Comparison of ENCODE assay signal across 8 mouse cellular contexts in the genomic region with DNA sequence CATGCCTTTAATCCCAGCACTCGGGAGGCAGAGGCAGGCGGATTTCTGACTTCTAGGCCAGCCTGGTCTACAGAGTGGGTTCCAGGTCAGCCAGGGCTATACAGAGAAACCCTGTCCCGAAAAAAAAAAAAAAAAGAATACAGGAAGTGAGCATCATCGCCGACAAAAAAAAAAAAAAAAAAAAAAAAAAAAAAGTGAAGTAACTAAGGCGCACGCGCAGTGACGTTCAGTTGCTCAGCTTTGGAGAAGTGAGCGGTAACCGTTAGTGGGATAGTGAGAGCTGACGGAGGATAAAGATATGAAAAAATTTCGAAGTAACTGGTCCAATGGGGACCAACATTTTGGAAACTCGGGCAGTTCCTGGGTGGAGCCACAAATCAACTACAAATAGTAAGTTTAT. TPM values are rescaled to one million over a fixed set of nuclear protein-coding genes. Genes with fewer than 3 reads are reported as not detected.
DNase-seq lines count a peak whose midpoint lies in the region; ATAC-seq lines count a peak whose summit lies in the region.

A gene (plus strand): TSS at position 229 of the 400 bp plus-strand sequence.

- H3K36me3 ChIP-seq in heart, embryonic 11.5 days (ENCODE audit: control insufficient read depth, insufficient read depth, low read length): no peaks in the 10 kb centered on the region
- no peaks in the 10 kb centered on the region for H3K36me3 ChIP-seq in forebrain, embryonic 11.5 days (ENCODE audit: control insufficient read depth, insufficient read depth, low read length)
- H3K36me3 ChIP-seq in limb, embryonic 10.5 days: no peaks in the 10 kb centered on the region
- H3K36me3 ChIP-seq in neural tube, embryonic 15.5 days: no peaks in the 10 kb centered on the region

- no peaks in the 10 kb centered on the region for H3K27me3 ChIP-seq in heart, embryonic 11.5 days (ENCODE audit: control insufficient read depth, insufficient read depth, low read length)
- H3K27me3 ChIP-seq in forebrain, embryonic 11.5 days (ENCODE audit: control insufficient read depth, insufficient read depth, low read length): no peaks in the 10 kb centered on the region
- H3K27me3 ChIP-seq in limb, embryonic 10.5 days (ENCODE audit: low read depth, poor library complexity, severe bottlenecking): peaks cover 43% of the 10 kb centered on the region
- H3K27me3 ChIP-seq in neural tube, embryonic 15.5 days (replicated peaks): peaks cover 4% of the 10 kb centered on the region; the same call in 1 of the 2 replicates

- H3K4me2 ChIP-seq in heart, embryonic 11.5 days: peak within 1 kb of the TSS; percentile 59
- H3K4me2 ChIP-seq in forebrain, embryonic 11.5 days (ENCODE audit: low read depth, low read length, severe bottlenecking): peak within 1 kb of the TSS; percentile 46; the same call in 1 of the 2 replicates
- H3K4me2 ChIP-seq in neural tube, embryonic 15.5 days: peak within 1 kb of the TSS; percentile 55

- WGBS in heart, embryonic 11.5 days (ENCODE audit: insufficient replicate concordance): 83% methylated on average over 14 of the region's 14 CpGs
- 83% methylated on average over 12 of the region's 14 CpGs for WGBS in forebrain, embryonic 11.5 days
- 86% methylated on average over 14 of the region's 14 CpGs for WGBS in limb, embryonic 10.5 days
- WGBS in neural tube, embryonic 15.5 days: 87% methylated on average over 14 of the region's 14 CpGs

- no peak for ATAC-seq in heart, embryonic 11.5 days (replicated peaks; ENCODE audit: insufficient number of reproducible peaks, low FRiP score, low TSS enrichment)
- no peak for ATAC-seq in forebrain, embryonic 11.5 days (replicated peaks; ENCODE audit: low FRiP score)
- no peak for ATAC-seq in neural tube, embryonic 15.5 days (ENCODE audit: low FRiP score)

- H3K4me3 ChIP-seq in heart, embryonic 11.5 days (ENCODE audit: low read depth, low read length): peak within 1 kb of the TSS; percentile 51
- peak within 1 kb of the TSS; percentile 36 for H3K4me3 ChIP-seq in forebrain, embryonic 11.5 days (ENCODE audit: low read depth, low read length)
- H3K4me3 ChIP-seq in limb, embryonic 10.5 days: peak within 1 kb of the TSS; percentile 56
- peak within 1 kb of the TSS; percentile 53 for H3K4me3 ChIP-seq in neural tube, embryonic 15.5 days (replicated peaks)

- no peaks in the 10 kb centered on the region for H3K9me3 ChIP-seq in heart, embryonic 11.5 days (replicated peaks; ENCODE audit: control insufficient read depth, low read length)
- H3K9me3 ChIP-seq in forebrain, embryonic 11.5 days (ENCODE audit: control insufficient read depth, low read length): no peaks in the 10 kb centered on the region
- no peaks in the 10 kb centered on the region for H3K9me3 ChIP-seq in limb, embryonic 10.5 days (replicated peaks)
- H3K9me3 ChIP-seq in neural tube, embryonic 15.5 days (replicated peaks): no peaks in the 10 kb centered on the region

- peak within 1 kb of the TSS; percentile 34; the same call in 1 of the 2 replicates for H3K9ac ChIP-seq in heart, embryonic 11.5 days (ENCODE audit: low read depth, low read length)
- H3K9ac ChIP-seq in forebrain, embryonic 11.5 days (ENCODE audit: low read length): peak within 1 kb of the TSS; percentile 41
- H3K9ac ChIP-seq in neural tube, embryonic 15.5 days (replicated peaks): no peak within 1 kb of the TSS

- no peak within 1 kb of the TSS for H3K27ac ChIP-seq in heart, embryonic 11.5 days (ENCODE audit: low read depth, low read length)
- H3K27ac ChIP-seq in forebrain, embryonic 11.5 days (ENCODE audit: low read depth, low read length): no peak within 1 kb of the TSS
- H3K27ac ChIP-seq in limb, embryonic 10.5 days: 0 out of 2 replicates have a peak within 1 kb of the TSS, but pooled peaks have one; percentile 85
- no peak within 1 kb of the TSS for H3K27ac ChIP-seq in neural tube, embryonic 15.5 days (replicated peaks)

- intact Hi-C loops in heart, postnatal 25 days (cut with DNase I): no loop called here

- no peak for DNase-seq in heart, postnatal 25 days (ENCODE audit: low spot score)
- peak; percentile 63 for DNase-seq in ES-CJ7 (ENCODE audit: low read depth, low spot score)
- no peak for DNase-seq in forebrain, embryonic 11.5 days (ENCODE audit: low spot score)
- no peak for DNase-seq in limb, embryonic 10.5 days (ENCODE audit: low spot score)
- no peak for DNase-seq in yolk sac, embryonic 10.5 days (ENCODE audit: low spot score)
- DNase-seq in ovary, adult 18-20 months (ENCODE audit: low spot score): no peak

- no peaks in the 10 kb centered on the region for H3K4me1 ChIP-seq in heart, embryonic 11.5 days (ENCODE audit: control insufficient read depth, insufficient read depth, low read length)
- H3K4me1 ChIP-seq in forebrain, embryonic 11.5 days (replicated peaks; ENCODE audit: control insufficient read depth, insufficient read depth, low read length): no peaks in the 10 kb centered on the region
- no peaks in the 10 kb centered on the region for H3K4me1 ChIP-seq in limb, embryonic 10.5 days
- H3K4me1 ChIP-seq in neural tube, embryonic 15.5 days: no peaks in the 10 kb centered on the region

RNA-seq across cellular contexts. Expression of the gene that starts here (rescaled TPM):
- polyA plus RNA-seq in heart, embryonic 11.5 days (2014; fragmentation: Nextera tagmentation; extraction: Ambion mirVana): 9.1 and 9.7 TPM in 2 replicates
- total RNA-seq in heart, postnatal 25 days (2021): 1 to 10 TPM; 5.9 to 7.5 TPM
- polyA plus RNA-seq in forebrain, embryonic 11.5 days (2014; fragmentation: Nextera tagmentation; extraction: Ambion mirVana): 13.3 and 14.1 TPM in 2 replicates
- polyA plus RNA-seq in limb, embryonic 10.5 days (2016; fragmentation: Nextera tagmentation; extraction: Ambion mirVana): 8.9 and 9.0 TPM in 2 replicates
- polyA plus RNA-seq in neural tube, embryonic 15.5 days (2015; fragmentation: Nextera tagmentation; extraction: Ambion mirVana): 18.9 and 21.8 TPM in 2 replicates
